9 mouse cellular contexts compared by ENCODE assay signal in the genomic region with DNA sequence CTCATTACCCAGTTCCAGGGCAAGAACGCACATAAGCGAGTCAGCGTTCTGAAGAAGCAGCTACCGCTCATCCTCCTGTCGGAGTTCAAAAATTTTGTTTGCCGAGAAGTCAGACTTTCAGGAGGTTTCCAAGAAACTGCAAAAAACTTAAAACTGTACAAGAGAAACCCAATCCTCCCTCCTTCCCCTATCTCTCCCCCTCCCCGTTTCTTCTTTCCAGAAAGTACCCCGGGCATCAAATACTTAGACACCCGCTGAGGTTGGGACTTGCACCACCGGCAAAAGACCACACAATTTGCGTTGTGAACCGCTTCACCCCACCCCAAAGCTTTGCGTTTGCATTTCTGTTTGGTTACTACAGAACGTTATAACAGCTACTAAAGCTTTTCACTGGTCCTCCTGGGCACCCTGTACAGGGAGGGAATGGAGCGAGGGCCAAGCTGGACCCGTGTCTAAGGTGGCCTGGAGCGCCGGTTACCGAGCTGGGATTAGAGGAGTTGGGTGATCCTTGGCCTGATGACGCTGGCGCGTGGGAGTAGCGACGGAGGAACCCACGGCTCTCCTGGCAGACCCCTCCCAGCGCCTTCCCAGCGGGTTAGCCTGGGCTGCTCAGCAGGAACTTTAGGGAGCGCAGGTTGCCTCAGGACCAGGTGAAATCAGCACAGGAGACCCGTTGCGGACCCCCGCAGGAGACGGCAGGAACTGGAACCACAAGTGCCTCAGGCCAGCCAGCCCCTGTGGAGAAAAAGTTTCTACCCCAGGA. TPM values are rescaled to one million over a fixed set of nuclear protein-coding genes. Genes with fewer than 3 reads are reported as not detected.
DNase-seq lines count a peak whose midpoint lies in the region; ATAC-seq lines count a peak whose summit lies in the region.
"Had no signal": no experiment of that assay in that cellular context is flagged by ENCODE, and none has a peak within 500 bp of the region (broad histone marks: within the 10 kb centered on the region; RNA-seq: fewer than 3 reads in every experiment).

No protein-coding gene starts in this region.

- peak; percentile 38; the same call in 1 of the 2 replicates for ATAC-seq in common myeloid progenitor, adult 5-6 weeks (replicated peaks; ENCODE audit: low read depth, poor library complexity, severe bottlenecking)
- peak; percentile 41; the same call in 1 of the 2 replicates for ATAC-seq in heart, embryonic 16.5 days (replicated peaks; ENCODE audit: extremely low read depth, insufficient read depth, low FRiP score)
- no peak for ATAC-seq in midbrain, embryonic 15.5 days (replicated peaks)

- 0 out of 2 replicates have a peak, but pooled peaks cover 2% of the 10 kb centered on the region for H3K9me3 ChIP-seq in heart, embryonic 16.5 days (replicated peaks; ENCODE audit: control insufficient read depth, low read length)
- H3K9me3 ChIP-seq in midbrain, embryonic 15.5 days = no peaks in the 10 kb centered on the region

- H3K4me1 ChIP-seq in heart, embryonic 16.5 days (ENCODE audit: control insufficient read depth, insufficient read depth, low read length) = peaks cover 3% of the 10 kb centered on the region; the same call in 1 of the 2 replicates
- H3K4me1 ChIP-seq in midbrain, embryonic 15.5 days = peaks cover 12% of the 10 kb centered on the region

- peak overlapping the region; percentile 63 for H3K4me2 ChIP-seq in heart, embryonic 16.5 days (ENCODE audit: low read depth, low read length)
- peak overlapping the region; percentile 28 for H3K4me2 ChIP-seq in midbrain, embryonic 15.5 days

- DNase-seq in kidney, adult 18-20 months = peak; percentile 31
- DNase-seq in kidney, adult 11 months = no peak
- peak; percentile 21 to 55 for DNase-seq in kidney, postnatal 36 days
- DNase-seq in cerebellum, postnatal 36 days = no peak
- DNase-seq in layer of hippocampus, postnatal 25 days (ENCODE audit: extremely low spot score in 1 of 2, low spot score in 1 of 2) = no peak

- H3K27me3 ChIP-seq in heart, embryonic 16.5 days (ENCODE audit: control insufficient read depth, insufficient read depth, low read length) = peaks cover 7% of the 10 kb centered on the region
- H3K27me3 ChIP-seq in midbrain, embryonic 15.5 days (replicated peaks) = peaks cover 22% of the 10 kb centered on the region

- 12% methylated on average over 32 of the region's 32 CpGs for WGBS in heart, embryonic 16.5 days
- 15% methylated on average over 32 of the region's 32 CpGs for whole genome bisulfite sequencing in midbrain, embryonic 15.5 days

- peak overlapping the region; percentile 51 for H3K4me3 ChIP-seq in heart, embryonic 16.5 days (ENCODE audit: low read length)
- H3K4me3 ChIP-seq in midbrain, embryonic 15.5 days = no peak overlapping the region

- H3K36me3 ChIP-seq in heart, embryonic 16.5 days (ENCODE audit: control insufficient read depth, insufficient read depth) = no peaks in the 10 kb centered on the region
- H3K36me3 ChIP-seq in midbrain, embryonic 15.5 days (replicated peaks) = no peaks in the 10 kb centered on the region
- H3K36me3 ChIP-seq: G1E had no signal

- H3K27ac ChIP-seq in heart, embryonic 16.5 days (ENCODE audit: low read length) = no peak overlapping the region
- no peak overlapping the region for H3K27ac ChIP-seq in midbrain, embryonic 15.5 days

- peak overlapping the region; percentile 62 for H3K9ac ChIP-seq in heart, embryonic 16.5 days (ENCODE audit: low read length)
- H3K9ac ChIP-seq in midbrain, embryonic 15.5 days = no peak overlapping the region

RNA-seq across cellular contexts. Expression of a gene that starts 49.7 kb away (rescaled TPM):
- 2,083 and 2,160 TPM in 2 replicates for total RNA-seq in common myeloid progenitor, adult 5-6 weeks (2017)
- 956 and 1,061 TPM in 2 replicates for polyA plus RNA-seq in heart, embryonic 16.5 days (2015; fragmentation: Nextera tagmentation; extraction: Ambion mirVana)
- polyA plus RNA-seq in midbrain, embryonic 15.5 days (2015; fragmentation: Nextera tagmentation; extraction: Ambion mirVana) = 1,347 and 1,359 TPM in 2 replicates
- 100 to 1,000 TPM; 656 to 660 TPM for total RNA-seq in layer of hippocampus, postnatal 25 days (2021)

RNA-seq across cellular contexts. Expression of a gene that starts 50.8 kb away (rescaled TPM):
- 22.6 and 31.9 TPM in 2 replicates for total RNA-seq in common myeloid progenitor, adult 5-6 weeks (2017)
- polyA plus RNA-seq in heart, embryonic 16.5 days (2015; fragmentation: Nextera tagmentation; extraction: Ambion mirVana) = 19.4 and 21.9 TPM in 2 replicates
- 20.8 and 22.2 TPM in 2 replicates for polyA plus RNA-seq in midbrain, embryonic 15.5 days (2015; fragmentation: Nextera tagmentation; extraction: Ambion mirVana)
- 10 to 100 TPM; 17.1 to 17.9 TPM for total RNA-seq in layer of hippocampus, postnatal 25 days (2021)

Comparison
In these comparisons a context has a peak if more than half of its experiments do, and no peak if none do; other contexts are left out.
1. DNase-seq: peak in kidney, adult 18-20 months (single experiment) and kidney, postnatal 36 days (2 of 2); none in kidney, adult 11 months (single experiment), cerebellum, postnatal 36 days (0 of 2) and layer of hippocampus, postnatal 25 days (0 of 2).